Mouse (Mus musculus) CH12.LX (cell line): ENCODE data around the gene Mad1l1. TPM values are rescaled to one million over a fixed set of nuclear protein-coding genes. Genes with fewer than 3 reads are reported as not detected.

Experiments used
- DNase-seq: peaks from one replicate; pipeline ENCODE4 v3.0.0-alpha.2; 2013; ENCODE audit errors: extremely low read depth
- H3K27ac ChIP-seq: 2 replicates; pipeline ENCODE4 v1.5.1; 2012; ENCODE audit warnings: low read depth, mild to moderate bottlenecking, control low read depth, moderate library complexity; ENCODE audit not compliant: insufficient read depth
- H3K27me3 ChIP-seq: replicated peaks from 2 replicates; pipeline ENCODE3; 2012; ENCODE audit warnings: inconsistent platforms
- H3K36me3 ChIP-seq, 2 experiments: replicated peaks in 1 of 2; 2 replicates each; pipeline versions ENCODE3 to v1.6.1; 2012; ENCODE audit warnings: inconsistent platforms in 1 of 2, low read length in 1 of 2, mild to moderate bottlenecking in 1 of 2, mixed read lengths in 1 of 2, moderate library complexity in 1 of 2; ENCODE audit not compliant: control insufficient read depth in 1 of 2, insufficient read depth in 1 of 2
- H3K4me1 ChIP-seq, 2 experiments: 2 replicates each; pipeline ENCODE4 v1.6.1; 2012; ENCODE audit warnings: inconsistent platforms in 1 of 2, moderate library complexity in 1 of 2; ENCODE audit not compliant: insufficient read depth in 2 of 2, control insufficient read depth in 1 of 2
- H3K4me2 ChIP-seq: 2 replicates; pipeline ENCODE4 v1.6.1; 2012; ENCODE audit warnings: low read depth, mild to moderate bottlenecking, control low read depth; ENCODE audit not compliant: poor library complexity, insufficient read depth, severe bottlenecking
- H3K4me3 ChIP-seq, 3 experiments: fragments of 150-350 bp in 1 of 3; sonication (generic) in 1 of 3; replicated peaks in 1 of 3; 2 replicates each; pipeline versions ENCODE3 to v1.5.1; 2011 to 2012; ENCODE audit warnings: low read depth in 2 of 3, low read length in 2 of 3, mild to moderate bottlenecking in 2 of 3, moderate library complexity in 2 of 3, control low read depth in 1 of 3, improper control_type of control experiment in 1 of 3, inconsistent platforms in 1 of 3, mixed read lengths in 1 of 3; ENCODE audit not compliant: poor library complexity in 1 of 3
- H3K79me2 ChIP-seq: replicated peaks from 2 replicates; pipeline ENCODE4 v1.6.1; 2012; ENCODE audit warnings: mild to moderate bottlenecking, moderate library complexity; ENCODE audit not compliant: control insufficient read depth, poor library complexity, insufficient read depth, severe bottlenecking; ENCODE audit errors: extremely low read depth
- H3K9ac ChIP-seq: 2 replicates; pipeline ENCODE4 v1.6.1; 2012; ENCODE audit warnings: low read depth, mild to moderate bottlenecking, control low read depth, moderate library complexity; ENCODE audit not compliant: insufficient read depth
- H3K9me3 ChIP-seq: replicated peaks from 2 replicates; pipeline ENCODE3; 2012; ENCODE audit warnings: low read length, inconsistent platforms, mixed read lengths
- BHLHE40 ChIP-seq: IDR thresholded peaks from 2 replicates; pipeline ENCODE4 v1.6.1; 2011; ENCODE audit warnings: mild to moderate bottlenecking, low read depth, low read length, improper control_type of control experiment
- CHD2 ChIP-seq: IDR thresholded peaks from 2 replicates; pipeline ENCODE4 v1.6.1; 2011; ENCODE audit warnings: low read length, improper control_type of control experiment
- E2F4 ChIP-seq: IDR thresholded peaks from 2 replicates; pipeline ENCODE4 v1.6.1; 2011; ENCODE audit warnings: low read depth, low read length, improper control_type of control experiment; ENCODE audit not compliant: insufficient replicate concordance
- ELF1 ChIP-seq: IDR thresholded peaks from 2 replicates; pipeline ENCODE4 v1.6.1; 2014; ENCODE audit warnings: low read depth, mild to moderate bottlenecking, inconsistent platforms, low read length, improper control_type of control experiment
- GABPA ChIP-seq: IDR thresholded peaks from 2 replicates; pipeline ENCODE4 v1.6.1; 2012; ENCODE audit warnings: low read depth, low read length, improper control_type of control experiment, inconsistent platforms; ENCODE audit not compliant: insufficient replicate concordance
- HCFC1 ChIP-seq: IDR thresholded peaks from 2 replicates; pipeline ENCODE4 v1.6.1; 2012; ENCODE audit warnings: low read depth, mild to moderate bottlenecking, inconsistent platforms, low read length, improper control_type of control experiment
- IRF4 ChIP-seq: IDR thresholded peaks from 2 replicates; pipeline ENCODE4 v1.6.1; 2014; ENCODE audit warnings: low read depth, mild to moderate bottlenecking, inconsistent platforms, low read length, improper control_type of control experiment
- JUN ChIP-seq: IDR thresholded peaks from 2 replicates; pipeline ENCODE4 v1.6.1; 2011; ENCODE audit warnings: low read depth, mild to moderate bottlenecking, low read length, improper control_type of control experiment, moderate library complexity; ENCODE audit not compliant: insufficient read depth
- JUND ChIP-seq: conservative IDR thresholded peaks from 2 replicates; pipeline ENCODE4 v1.6.1; 2011; ENCODE audit warnings: low read depth, low read length, improper control_type of control experiment
- MAX ChIP-seq: IDR thresholded peaks from 2 replicates; pipeline ENCODE4 v1.6.1; 2011; ENCODE audit warnings: low read length, improper control_type of control experiment
- NRF1 ChIP-seq: IDR thresholded peaks from 2 replicates; pipeline ENCODE4 v1.6.1; 2014; ENCODE audit warnings: low read depth, mild to moderate bottlenecking, inconsistent platforms, low read length, improper control_type of control experiment, moderate library complexity
- POLR2AphosphoS2 ChIP-seq: IDR thresholded peaks from 2 replicates; pipeline ENCODE4 v1.6.1; 2011; ENCODE audit warnings: low read depth, low read length, improper control_type of control experiment
- SMC3 ChIP-seq: IDR thresholded peaks from 2 replicates; pipeline ENCODE4 v1.6.1; 2011; ENCODE audit warnings: low read depth, low read length, improper control_type of control experiment
- TBP ChIP-seq: conservative IDR thresholded peaks from 2 replicates; pipeline ENCODE4 v1.6.1; 2011; ENCODE audit warnings: low read depth, low read length, improper control_type of control experiment
- TCF12 ChIP-seq: IDR thresholded peaks from 2 replicates; pipeline ENCODE4 v1.6.1; 2014; ENCODE audit warnings: low read depth, mild to moderate bottlenecking, inconsistent platforms, low read length, improper control_type of control experiment
- USF1 ChIP-seq: IDR thresholded peaks from 2 replicates; pipeline ENCODE4 v1.6.1; 2014; ENCODE audit warnings: low read depth, mild to moderate bottlenecking, inconsistent platforms, low read length, improper control_type of control experiment
- ZC3H11A ChIP-seq: IDR thresholded peaks from 2 replicates; pipeline ENCODE4 v1.6.1; 2012; ENCODE audit warnings: low read depth, mild to moderate bottlenecking, inconsistent platforms, low read length, improper control_type of control experiment
- ZKSCAN1 ChIP-seq: IDR thresholded peaks from 2 replicates; pipeline ENCODE4 v1.6.1; 2012; ENCODE audit warnings: low read depth, inconsistent platforms, low read length, improper control_type of control experiment, borderline replicate concordance
- dilution Hi-C: fragments of 300-500 bp; cut with MboI; formaldehyde crosslinking; loops from 2 replicates; pipeline ENCODE4 v1.14.3; 2020; ENCODE audit warnings: low sequenced_read_pairs; ENCODE audit not compliant: extremely low pct_unique_long_range_greater_than_20kb, extremely low pct_ligation_motif_present
- in situ Hi-C: fragments of 300-500 bp; cut with MboI; formaldehyde crosslinking; loops from 3 replicates; pipeline ENCODE4 v1.14.3; 2019; ENCODE audit warnings: low sequenced_read_pairs, low pct_ligation_motif_present, low pct_unique_long_range_greater_than_20kb, mixed read lengths
- polyA plus RNA-seq: library from polyadenylated mRNA; unstranded; fragments of >175 nt; gene quantifications from 2 replicates; pipeline ENCODE4 v1.2.1, GENCODE M21; 2012; ENCODE audit warnings: low read depth; ENCODE audit not compliant: insufficient read length
- total RNA-seq, 2 experiments: library from RNA; depleted of rRNA; stranded (reverse); fragments of 300-350 nt in 1 of 2; fragments of >200 nt in 1 of 2; gene quantifications; 2 replicates each; pipeline ENCODE4 v1.2.3; 2012 to 2014

Mad1l1 gene
- total and polyA plus RNA-seq, 3 experiments, result 24.8 to 45.6 (median 28.9) TPM

GRCm38 (mm10) chr5:140185757-140186156 is 135.6 kb downstream of the Mad1l1 start:
- DNase-seq, result no peak
- H3K9me3 ChIP-seq, result no peaks in the 10 kb centered on the region
- H3K4me3 ChIP-seq, result no peak overlapping the region
- no peaks in the 10 kb centered on the region for H3K79me2 ChIP-seq
- TF ChIP-seq IRF4 (no peak), NRF1 (no peak), BHLHE40 (no peak), JUN (no peak), SMC3 (no peak), CHD2 (no peak), HCFC1 (no peak), ZKSCAN1 (no peak), TCF12 (no peak), MAX (no peak), ELF1 (no peak), E2F4 (no peak)
- TF ChIP-seq, all 38 proteins: peak for 0
- Histone ChIP-seq H3K36me3 (peaks cover 0 to 65% of the 10 kb centered on the region in 2 experiments), H3K27ac (no peak overlapping the region), H3K4me1 (peaks cover 0 to 5% of the 10 kb centered on the region in 2 experiments; a peak in 1 of 4 replicates), H3K4me2 (no peak overlapping the region), H3K27me3 (no peaks in the 10 kb centered on the region), H3K9ac (no peak overlapping the region)
- dilution Hi-C loops (no loop called here), in situ Hi-C loops (loop anchor here (25.0 kb wide), 1 partner anchor 227 kb away; the partner anchor contains the start of gene Eif3b)

- Histone ChIP-seq H3K9ac (no peak overlapping the region), H3K27ac (no peak overlapping the region), H3K36me3 (peaks cover 0 to 67% of the 10 kb centered on the region in 2 experiments), H3K4me2 (no peak overlapping the region), H3K4me1 (peaks cover 0 to 5% of the 10 kb centered on the region in 2 experiments; a peak in 1 of 4 replicates), H3K4me3 (no peak overlapping the region), H3K27me3 (no peaks in the 10 kb centered on the region), H3K79me2 (no peaks in the 10 kb centered on the region), H3K9me3 (no peaks in the 10 kb centered on the region)
- in situ Hi-C loops, result loop anchor here (25.0 kb wide), 1 partner anchor 229 kb away; the partner anchor contains the start of gene Eif3b
- TF ChIP-seq POLR2AphosphoS2, result no peak
- no peak for TF ChIP-seq ZC3H11A
- TF ChIP-seq GABPA, result no peak
- TF ChIP-seq IRF4, result no peak
- no peak for TF ChIP-seq SMC3
- no peak for TF ChIP-seq USF1
- no peak for TF ChIP-seq BHLHE40
- no peak for TF ChIP-seq ZKSCAN1
- no peak for TF ChIP-seq JUND
- TF ChIP-seq TBP, result no peak
- no peak for DNase-seq
- dilution Hi-C loops, result no loop called here
Observed at GRCm38 (mm10) chr5:140183387-140183786, 138.0 kb downstream of the Mad1l1 start.
